Mouse (Mus musculus) liver, adult (tissue): Measurements from ENCODE around the gene Golgb1.

Experiments
- GATA4 ChIP-seq: IDR thresholded peaks from 2 replicates; pipeline ENCODE4 v1.6.1; 2014; ENCODE audit warnings: mild to moderate bottlenecking, low read length; ENCODE audit not compliant: insufficient replicate concordance

The Golgb1 gene

GRCm38 (mm10) chr16:36874583-36875275 is at the start of gene Golgb1, which contains the start of gene Eaf2:
Golgb1 (plus strand) TSS chr16:36875140.
Eaf2 (minus strand) TSS chr16:36875003.
- TF ChIP-seq GATA4: no peak

- no peak for TF ChIP-seq GATA4
Measured at GRCm38 (mm10) chr16:36827611-36828053, 47.3 kb upstream of the Golgb1 start.

- no peak for TF ChIP-seq GATA4
Measured at GRCm38 (mm10) chr16:36828054-36828786, 46.7 kb upstream of the Golgb1 start, which contains the start of gene Iqcb1. Iqcb1 (plus strand) TSS chr16:36828385.

GRCm38 (mm10) chr16:36828820-36829219 is 46.1 kb upstream of the Golgb1 start:
- no peak for TF ChIP-seq GATA4

GRCm38 (mm10) chr16:36851202-36851601 is 23.7 kb upstream of the Golgb1 start:
- TF ChIP-seq GATA4: no peak

- TF ChIP-seq GATA4: no peak
Measured at GRCm38 (mm10) chr16:36863585-36863984, 11.4 kb upstream of the Golgb1 start.

GRCm38 (mm10) chr16:36869442-36869841 is 5.5 kb upstream of the Golgb1 start:
- TF ChIP-seq GATA4: no peak

GRCm38 (mm10) chr16:36875276-36875851 is 424 bp downstream of the Golgb1 start:
- no peak for TF ChIP-seq GATA4

- no peak for TF ChIP-seq GATA4
Measured at GRCm38 (mm10) chr16:36877316-36877715, 2.4 kb downstream of the Golgb1 start.

GRCm38 (mm10) chr16:36882737-36883343 is 7.9 kb downstream of the Golgb1 start:
- TF ChIP-seq GATA4: no peak

GRCm38 (mm10) chr16:36884881-36885280 is 9.9 kb downstream of the Golgb1 start:
- no peak for TF ChIP-seq GATA4

- no peak for TF ChIP-seq GATA4
Measured at GRCm38 (mm10) chr16:36885912-36886311, 11.0 kb downstream of the Golgb1 start.

GRCm38 (mm10) chr16:36887546-36887945 is 12.6 kb downstream of the Golgb1 start:
- TF ChIP-seq GATA4: no peak

- TF ChIP-seq GATA4: no peak
Measured at GRCm38 (mm10) chr16:36890559-36890958, 15.6 kb downstream of the Golgb1 start.

GRCm38 (mm10) chr16:36891415-36891814 is 16.5 kb downstream of the Golgb1 start:
- TF ChIP-seq GATA4: no peak
